Mouse (Mus musculus) bone marrow macrophage, adult 2 months (primary cell): ENCODE measurements around the gene Khsrp.

ENCODE experiments used
- CTCF ChIP-seq: IDR thresholded peaks from 2 replicates; pipeline ENCODE4 v1.5.1; 2012; ENCODE audit warnings: low read depth, mild to moderate bottlenecking, low read length, moderate library complexity
- POLR2A ChIP-seq: IDR thresholded peaks from 2 replicates; pipeline ENCODE4 v1.6.1; 2012; ENCODE audit warnings: mild to moderate bottlenecking, low read depth, low read length, borderline replicate concordance

DNA sequence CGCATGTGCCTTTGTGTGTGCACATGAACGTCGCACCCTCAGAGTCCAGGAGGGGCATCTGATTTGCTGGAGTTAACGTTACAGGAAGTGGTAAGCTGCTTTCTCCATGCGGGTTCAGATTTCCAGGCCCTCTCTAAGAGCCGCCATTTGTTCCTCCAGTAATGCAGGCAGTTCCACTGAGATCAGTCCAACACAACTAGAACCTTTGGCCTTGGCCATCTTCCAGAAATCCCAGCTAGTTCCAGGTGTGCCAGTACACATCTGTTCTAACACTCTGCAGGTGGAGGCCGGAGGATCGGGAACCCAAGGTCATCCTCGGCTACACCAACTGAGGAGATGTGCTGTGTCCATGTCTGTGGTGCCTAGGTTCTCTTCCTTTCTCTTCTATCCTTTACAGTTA, 46.4 kb downstream of the Khsrp start:
- no peak for TF ChIP-seq CTCF
- no peak for TF ChIP-seq POLR2A
